Mouse (Mus musculus): ENCODE data around the gene Gm17783.
"Not testable (repeated sequence)": the region's sequence is repeated elsewhere in the genome, so short reads cannot be mapped to it uniquely, and the experiment has no call there.

The Gm17783 gene

DNA sequence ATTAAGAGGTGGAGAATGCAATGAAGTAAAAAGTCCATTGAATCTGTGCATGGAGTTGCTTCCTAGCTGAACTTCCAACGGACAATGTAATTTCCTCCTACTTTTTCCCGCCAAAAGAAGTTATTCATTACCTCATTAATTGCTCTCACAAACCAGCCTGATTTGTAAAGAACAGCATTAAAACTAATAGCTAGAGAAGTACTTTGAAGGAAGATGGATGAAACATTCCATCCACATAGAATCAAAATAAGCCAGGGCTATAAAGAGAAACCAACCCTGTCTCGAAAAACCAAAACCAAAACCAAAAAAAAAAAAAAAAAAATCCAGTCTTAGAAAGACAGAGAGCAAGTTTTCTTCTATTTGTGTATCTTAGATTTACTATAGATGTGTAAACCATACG, at the start of gene Gm17783:
Gm17783 (minus strand) TSS at position 101 of the 400 bp plus-strand sequence.
- no peak for DNase-seq (ENCODE audit: low spot score in 2 of 2)

DNA sequence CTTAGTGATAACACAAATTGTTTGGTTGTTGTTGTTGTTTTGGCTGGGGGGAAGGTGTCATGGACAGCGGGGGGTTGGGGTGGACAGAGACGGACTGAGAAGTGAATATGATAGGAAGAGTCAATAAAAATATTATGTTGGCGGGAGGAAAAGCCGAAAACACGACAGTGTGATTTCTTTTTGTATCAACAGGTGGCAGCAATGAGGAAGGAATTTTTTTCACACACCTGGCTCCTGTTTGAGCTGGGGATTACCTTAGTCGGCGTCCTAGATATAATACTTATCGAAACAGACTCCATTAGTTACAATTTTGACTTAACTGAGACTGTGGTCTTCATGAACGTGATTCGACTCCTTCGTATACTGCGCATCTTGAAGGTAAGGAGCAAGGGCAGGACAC, 48.0 kb upstream of the Gm17783 start:
- no peak for DNase-seq (ENCODE audit: low spot score in 2 of 2)

DNA sequence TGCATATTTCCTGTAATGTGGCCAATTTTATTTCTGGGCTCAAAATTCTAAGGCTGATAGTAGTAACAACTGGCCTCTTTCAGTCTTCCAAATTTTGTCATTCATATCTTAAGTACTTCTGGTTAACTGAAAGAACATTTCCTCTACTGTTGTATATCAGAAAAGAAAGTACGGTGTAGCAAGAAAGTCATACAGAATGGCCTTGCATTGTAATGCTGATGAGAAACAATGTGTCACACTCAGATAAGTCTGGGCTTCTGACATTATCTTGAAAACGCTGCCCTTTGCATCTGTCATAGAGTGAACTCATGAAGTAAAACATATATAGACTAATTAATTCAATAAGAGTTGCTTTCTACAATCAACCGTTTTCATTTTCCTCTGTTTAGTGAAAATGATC, 40.5 kb upstream of the Gm17783 start:
- no peak for DNase-seq (ENCODE audit: low spot score in 2 of 2)

DNA sequence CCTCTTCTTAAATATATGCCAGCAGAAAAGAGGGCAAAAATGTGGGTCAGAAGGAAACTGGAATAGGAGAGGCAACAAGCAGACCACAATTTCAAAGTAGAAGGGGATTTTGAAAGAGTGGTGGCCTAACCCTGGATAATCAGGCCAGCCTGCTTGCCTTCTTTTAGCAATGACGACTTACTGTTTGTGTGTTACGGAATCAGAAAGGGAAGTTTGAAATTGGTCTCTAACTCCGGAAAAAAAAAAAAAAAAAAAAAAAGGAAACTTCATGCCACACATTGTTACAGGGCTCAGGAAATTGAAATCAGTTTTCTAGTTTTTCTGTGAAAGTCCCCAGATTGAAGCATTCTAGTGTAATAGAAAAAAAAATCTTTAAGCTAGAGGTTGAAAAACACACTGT, 29.9 kb upstream of the Gm17783 start:
- no peak for DNase-seq (ENCODE audit: low spot score in 2 of 2)

DNA sequence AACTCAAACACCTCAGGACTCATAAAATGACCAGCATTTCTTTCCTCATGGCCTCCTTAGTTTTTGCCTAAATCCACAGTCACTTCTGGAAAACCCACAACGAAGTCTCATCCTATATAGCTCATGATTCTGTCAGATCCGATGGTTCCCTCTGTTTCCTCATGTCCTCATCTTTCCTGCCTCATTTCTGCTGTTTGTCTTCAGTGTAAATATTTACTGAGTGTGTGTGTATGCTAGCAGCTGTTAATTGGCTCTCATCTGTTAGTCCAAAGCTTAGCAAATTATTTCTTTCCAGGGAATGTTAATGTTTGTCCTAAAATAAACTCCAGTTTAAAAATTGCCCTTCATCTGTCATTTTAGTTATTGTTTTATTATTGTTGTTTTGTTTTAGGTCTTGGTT, 19.7 kb upstream of the Gm17783 start:
- no peak for DNase-seq (ENCODE audit: low spot score in 2 of 2)

DNA sequence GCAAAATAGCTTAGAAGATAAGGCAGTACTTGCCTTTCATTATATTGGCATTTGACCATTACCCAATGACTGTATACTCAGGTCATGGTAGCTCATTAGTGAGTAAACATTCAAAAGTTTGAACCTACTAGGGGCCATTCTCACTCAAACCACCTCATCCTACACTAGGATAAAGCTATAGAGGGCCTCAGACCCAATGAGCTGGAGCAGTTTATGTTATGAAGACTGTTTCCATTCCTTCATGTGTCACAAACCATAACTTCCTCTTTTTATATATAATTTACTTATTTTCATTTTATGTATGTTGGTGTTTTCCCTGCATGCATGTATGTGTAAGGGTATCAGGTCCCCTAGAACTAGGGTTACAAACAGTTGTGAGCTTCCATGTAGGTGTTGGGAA, 16.1 kb upstream of the Gm17783 start:
- no peak for DNase-seq (ENCODE audit: low spot score in 2 of 2)

DNA sequence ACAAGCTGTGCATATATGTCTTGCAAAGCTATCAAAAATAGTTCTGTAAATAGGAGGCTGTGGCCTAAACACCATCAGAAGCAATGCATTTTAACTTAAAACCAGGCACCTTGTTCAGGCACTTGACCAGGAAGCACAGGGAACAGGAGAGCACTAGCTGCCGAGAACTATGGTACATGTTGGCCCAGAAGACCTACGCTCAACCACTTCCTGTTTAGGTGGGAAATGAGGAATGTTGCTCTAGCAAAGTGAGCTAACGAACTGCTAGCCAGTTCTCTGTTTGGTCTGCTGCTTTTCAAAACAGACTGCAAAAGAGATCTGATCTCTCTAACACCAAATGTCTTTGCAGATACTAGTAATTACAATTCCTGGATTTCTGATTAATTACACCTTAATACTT, 12.5 kb upstream of the Gm17783 start:
- no peak for DNase-seq (ENCODE audit: low spot score in 2 of 2)

DNA sequence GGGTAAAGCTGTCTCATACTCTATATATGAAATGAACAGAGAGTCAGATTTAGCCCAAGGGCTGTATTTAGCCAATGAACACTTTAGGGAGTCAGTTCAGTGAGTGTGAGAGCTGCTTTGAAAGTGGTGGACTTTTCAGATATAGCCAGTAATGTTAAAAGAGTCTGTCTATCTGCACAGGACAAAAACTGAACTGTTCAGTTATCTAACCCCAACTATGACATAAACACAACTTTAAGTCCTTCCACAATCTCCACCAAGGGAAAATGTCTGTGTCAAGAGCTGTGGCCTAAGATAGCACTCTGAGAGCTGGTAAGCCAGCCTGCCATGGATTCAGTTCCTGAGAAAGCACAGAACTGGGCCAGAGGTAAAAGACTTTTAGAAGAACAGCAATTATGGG, 10.3 kb upstream of the Gm17783 start:
- DNase-seq (ENCODE audit: low spot score in 2 of 2): no peak

DNA sequence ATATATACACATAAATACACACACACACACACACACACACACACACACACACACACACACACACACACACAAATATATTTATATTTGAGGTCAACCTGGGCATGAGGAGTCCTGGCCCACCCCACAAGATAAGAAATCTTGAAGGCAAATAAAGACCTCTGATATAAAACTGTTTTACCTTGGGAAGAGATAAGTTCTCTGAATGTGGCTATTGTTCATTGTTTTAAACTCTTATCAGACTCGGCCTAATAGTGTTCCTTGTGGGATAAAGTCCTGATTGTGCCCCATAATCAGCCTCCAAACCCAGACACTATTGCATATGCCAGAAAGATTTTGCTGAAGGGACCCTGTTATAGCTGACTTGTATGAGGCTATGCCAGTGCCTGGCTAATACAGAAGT, 6.5 kb upstream of the Gm17783 start:
- not testable (repeated sequence) for DNase-seq (ENCODE audit: low spot score in 2 of 2)

DNA sequence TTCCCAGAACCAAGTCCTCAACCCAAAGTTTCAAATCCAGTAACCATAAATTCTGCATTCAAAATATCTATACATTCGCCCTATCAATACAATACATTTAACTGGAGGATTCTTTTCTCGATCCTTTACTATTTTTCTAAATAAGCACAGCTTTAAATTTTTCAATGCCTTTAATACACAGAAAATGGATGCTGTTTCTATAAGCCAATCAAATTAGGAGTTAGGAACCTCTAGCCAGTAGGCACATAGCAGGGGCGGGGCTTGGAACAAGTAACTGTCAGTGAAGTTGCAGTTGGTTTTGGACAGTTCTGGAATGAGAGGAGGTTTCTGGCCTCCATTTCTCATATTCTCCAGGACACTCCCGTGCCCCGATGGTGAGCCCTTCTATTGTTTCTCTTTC, 3.2 kb upstream of the Gm17783 start, which contains the start of gene Slc9c1:
Slc9c1 (plus strand) TSS at position 301 of the 400 bp plus-strand sequence.
- DNase-seq (ENCODE audit: low spot score in 2 of 2): no peak

DNA sequence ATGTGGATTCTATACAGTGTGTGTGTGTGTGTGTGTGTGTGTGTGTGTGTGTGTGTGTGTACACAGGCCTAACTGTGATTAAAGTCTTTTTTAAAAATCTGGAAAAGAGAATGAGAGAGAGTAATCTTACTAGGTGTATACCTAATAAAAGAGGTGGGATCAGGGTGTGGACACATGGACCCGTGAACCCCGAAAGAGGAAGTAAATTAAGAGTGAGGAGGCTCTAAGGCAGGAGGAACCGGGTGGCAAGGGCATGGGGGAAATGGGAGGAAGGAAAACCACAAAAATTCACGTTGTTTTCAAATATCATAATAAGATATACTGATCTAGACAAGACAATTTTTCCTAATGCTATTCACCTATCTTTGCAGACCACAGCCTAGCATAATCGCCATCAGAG, 6.3 kb downstream of the Gm17783 start:
- DNase-seq (ENCODE audit: low spot score in 2 of 2): no peak

DNA sequence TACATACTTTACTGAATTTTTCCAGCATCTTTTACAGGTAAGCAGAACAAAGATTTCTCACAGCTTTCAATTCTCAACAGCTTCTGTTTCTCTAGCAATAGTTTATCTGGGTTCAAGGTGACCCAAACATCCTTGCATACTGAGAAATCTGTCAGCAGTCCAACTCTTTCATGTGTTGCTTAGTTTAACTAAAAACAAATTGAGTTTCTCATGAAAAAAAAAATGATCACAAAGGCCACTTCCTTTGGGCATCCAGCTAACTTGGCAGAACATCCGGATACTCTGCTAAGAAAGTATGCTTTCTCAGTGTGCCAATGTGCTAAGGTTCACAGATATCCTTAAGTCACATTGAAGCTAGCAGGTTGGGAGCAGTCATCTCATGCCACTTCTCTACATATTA, 36.5 kb downstream of the Gm17783 start:
- no peak for DNase-seq (ENCODE audit: low spot score in 2 of 2)

DNA sequence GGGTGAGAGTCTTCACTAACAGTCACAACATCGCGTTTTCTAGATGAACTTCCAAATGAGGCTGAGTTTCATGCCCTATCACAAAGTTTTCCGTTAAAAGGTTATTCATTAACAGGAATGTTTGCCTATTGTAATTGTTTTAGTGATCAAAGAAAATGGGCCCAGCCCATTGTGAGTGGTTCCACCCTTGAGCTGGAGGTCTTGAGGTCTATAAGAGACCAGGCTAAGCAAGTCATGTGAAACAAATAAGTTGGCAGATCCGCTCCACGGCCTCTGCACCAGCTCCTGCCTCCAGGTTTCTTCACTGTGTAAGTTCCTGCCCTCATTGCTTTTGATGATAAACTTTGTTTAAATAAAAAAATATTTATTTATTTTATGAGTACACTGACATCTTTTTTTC, 38.9 kb downstream of the Gm17783 start, which contains the start of gene Gm609:
Gm609 (minus strand) TSS at position 43 of the 400 bp plus-strand sequence.
- no peak for DNase-seq (ENCODE audit: low spot score in 2 of 2)

DNA sequence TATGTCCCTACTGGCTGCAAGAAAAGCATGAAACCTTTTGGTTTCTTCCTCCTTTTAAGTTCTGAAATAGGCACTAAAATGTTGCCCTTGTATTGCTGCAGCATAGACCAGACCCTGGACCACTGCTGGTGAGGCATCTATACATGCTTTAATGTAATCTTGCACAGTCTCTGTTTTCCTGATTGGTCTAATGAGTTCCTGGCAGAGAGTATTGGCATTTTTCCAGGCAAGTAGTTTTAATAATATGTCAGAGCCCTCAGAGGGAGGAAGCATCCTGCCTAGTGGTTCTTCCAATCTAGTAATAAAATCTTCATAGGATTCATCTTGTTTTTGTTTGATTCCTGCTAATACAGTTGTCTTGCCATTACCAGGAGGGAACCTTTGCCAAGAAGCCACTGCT, 54.9 kb downstream of the Gm17783 start:
- no peak for DNase-seq (ENCODE audit: low spot score in 2 of 2)

DNA sequence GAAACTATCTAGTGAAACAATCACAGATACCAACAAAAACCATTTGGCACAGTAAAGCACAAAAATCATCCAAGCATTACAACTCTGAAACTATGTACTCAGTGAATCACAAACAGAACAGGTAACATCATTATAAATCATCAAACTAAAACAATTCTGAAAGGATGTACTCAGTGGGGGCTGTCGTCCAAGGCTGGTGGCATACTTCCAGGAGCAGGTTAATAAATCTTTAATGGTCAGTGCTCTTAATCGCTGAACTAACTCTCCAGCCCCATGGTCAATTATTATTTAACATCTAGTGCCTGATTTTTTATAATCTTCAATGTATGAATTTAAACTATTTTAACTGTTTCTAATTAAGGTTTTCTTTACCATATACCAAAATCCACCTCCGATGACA, 60.0 kb downstream of the Gm17783 start:
- not testable (repeated sequence) for DNase-seq (ENCODE audit: low spot score in 2 of 2)

Data from spleen, postnatal 4 days (tissue).